Mouse (Mus musculus): ENCODE measurements at regions not wholly inside any gene's neighbourhood (a gene's known extent, or its start where the extent isn't known, plus 50 kb on each side); places are given as distances from the start of the nearest gene placed in this dataset.

DNA sequence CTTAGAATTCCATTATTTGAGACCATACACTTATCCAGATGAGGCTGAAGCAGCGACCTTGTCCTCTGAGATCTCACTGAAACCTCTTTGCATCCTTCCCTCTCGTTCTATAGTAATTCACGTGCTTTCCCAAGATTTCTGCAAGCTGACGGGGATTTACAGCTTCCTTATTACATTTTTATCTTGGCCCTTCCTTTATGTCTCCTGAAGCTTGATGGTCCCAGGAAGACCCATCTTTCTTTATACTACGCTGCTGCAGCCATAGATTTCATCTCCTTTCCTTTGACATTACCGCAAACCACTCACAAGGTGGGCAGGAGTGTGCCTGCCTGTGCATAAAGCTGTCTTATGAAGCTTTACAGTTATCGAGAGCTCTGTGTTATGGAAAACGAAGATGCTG, 63.3 kb upstream of the Rbms3 start:
- no peak for DNase-seq (ENCODE audit: low spot score in 2 of 2)

DNA sequence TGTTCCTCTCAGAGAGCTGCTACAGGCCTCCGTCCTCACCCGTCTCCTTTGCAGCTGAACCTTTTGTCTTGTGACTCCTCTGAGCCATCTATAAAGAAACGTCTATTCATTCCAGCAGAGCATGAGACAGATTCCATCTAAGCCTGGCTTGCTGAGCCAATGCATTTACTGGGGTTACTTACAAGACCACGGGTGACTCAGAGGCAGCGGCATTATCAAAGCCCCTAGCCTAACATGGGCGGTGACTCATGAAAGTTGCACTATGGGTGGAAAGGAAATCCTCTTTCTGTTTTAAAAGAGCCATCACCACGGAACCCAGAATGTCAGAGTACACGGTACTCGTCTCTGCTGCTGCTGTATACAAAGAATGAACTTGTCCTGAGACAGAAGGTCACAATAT, 62.8 kb upstream of the Rbms3 start:
- DNase-seq (ENCODE audit: low spot score in 2 of 2): no peak

DNA sequence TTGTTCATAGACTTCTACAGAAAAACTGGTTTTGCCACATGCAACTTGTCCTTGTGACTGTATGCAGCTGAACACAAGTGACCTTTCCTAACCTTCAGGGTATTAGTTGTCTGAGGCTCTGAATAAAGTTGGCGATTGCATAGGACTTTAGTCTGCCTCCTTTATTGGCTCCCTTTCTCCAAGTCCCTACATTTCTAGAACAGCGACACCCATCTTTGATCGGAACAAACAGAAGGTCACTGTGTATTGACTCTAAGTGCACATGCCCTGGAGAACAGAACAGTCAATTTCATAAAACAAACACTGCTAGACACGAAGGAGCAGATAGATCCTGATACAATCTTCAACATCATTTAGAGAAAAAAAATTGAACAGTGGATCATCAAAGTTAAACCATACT, 60.2 kb upstream of the Rbms3 start:
- DNase-seq (ENCODE audit: low spot score in 2 of 2): no peak
